Mouse (Mus musculus) embryonic facial prominence, embryonic 10.5 days (tissue): ENCODE data around the gene Asxl1. TPM values are rescaled to one million over a fixed set of nuclear protein-coding genes. Genes with fewer than 3 reads are reported as not detected.
"Not testable (repeated sequence)": the region's sequence is repeated elsewhere in the genome, so short reads cannot be mapped to it uniquely, and the experiment has no call there.

Experiments
- DNase-seq: peaks from one replicate; pipeline ENCODE4 v3.0.0-alpha.2; 2017; ENCODE audit warnings: low spot score
- H3K27ac ChIP-seq: fragments of 300-500 bp; sonication (generic); replicated peaks from 2 replicates; pipeline ENCODE4 v1.5.1; 2016; ENCODE audit warnings: mild to moderate bottlenecking
- H3K27me3 ChIP-seq: fragments of 300-500 bp; sonication (generic); replicated peaks from 2 replicates; pipeline ENCODE4 v1.6.1; 2016; ENCODE audit warnings: low read depth, mild to moderate bottlenecking; ENCODE audit not compliant: poor library complexity, severe bottlenecking
- H3K36me3 ChIP-seq: fragments of 300-500 bp; sonication (generic); replicated peaks from 2 replicates; pipeline ENCODE4 v1.6.1; 2016; ENCODE audit warnings: mild to moderate bottlenecking, moderate library complexity
- H3K4me1 ChIP-seq: fragments of 300-500 bp; sonication (generic); 2 replicates; pipeline ENCODE4 v1.6.1; 2016
- H3K4me3 ChIP-seq: fragments of 300-500 bp; sonication (generic); 2 replicates; pipeline ENCODE4 v1.5.1; 2016; ENCODE audit warnings: mild to moderate bottlenecking, moderate library complexity
- H3K9me3 ChIP-seq: fragments of 300-500 bp; sonication (generic); 2 replicates; pipeline ENCODE4 v1.6.1; 2016; ENCODE audit warnings: mild to moderate bottlenecking
- WGBS: fragments of 180-500 bp; shearing (Covaris S2); methylation state at CpG from one replicate; pipeline ENCODE4 v1.1.7; 2016; 5-methylcytosine and 5-hydroxymethylcytosine counted together
- polyA plus RNA-seq: library from polyadenylated mRNA; unstranded; fragments of >200 nt; fragmentation: Nextera tagmentation; extraction: Ambion mirVana; gene quantifications from 2 replicates; pipeline ENCODE4 v1.2.1, GENCODE M21; 2016

The Asxl1 gene
- polyA plus RNA-seq, 1 experiment from 2014 or later = 14.4 TPM

GRCm38 (mm10) chr2:153347183-153347781, 1.7 kb downstream of the Asxl1 start:
- Histone ChIP-seq H3K4me1 (peaks cover 41% of the 10 kb centered on the region), H3K27me3 (no peaks in the 10 kb centered on the region), H3K4me3 (peak overlapping the region; percentile 69), H3K36me3 (peaks cover 40% of the 10 kb centered on the region), H3K27ac (peak overlapping the region; percentile 96), H3K9me3 (no peaks in the 10 kb centered on the region)
- WGBS = 13% methylated on average over 9 of the region's 9 CpGs
- DNase-seq = no peak

- Histone ChIP-seq H3K36me3 (peaks cover 48% of the 10 kb centered on the region), H3K27me3 (no peaks in the 10 kb centered on the region), H3K9me3 (no peaks in the 10 kb centered on the region), H3K27ac (no peak overlapping the region), H3K4me1 (peaks cover 41% of the 10 kb centered on the region), H3K4me3 (peak overlapping the region; percentile 69)
- no peak for DNase-seq
- WGBS = 72% methylated on average over 6 of the region's 6 CpGs
Measured at GRCm38 (mm10) chr2:153348100-153348831, 2.6 kb downstream of the Asxl1 start.

GRCm38 (mm10) chr2:153350552-153351181, 5.0 kb downstream of the Asxl1 start:
- H3K4me3 ChIP-seq = peak overlapping the region; percentile 13; the same call in 1 of the 2 replicates
- no peak overlapping the region for H3K27ac ChIP-seq
- no peaks in the 10 kb centered on the region for H3K27me3 ChIP-seq
- H3K36me3 ChIP-seq = peaks cover 63% of the 10 kb centered on the region
- no peaks in the 10 kb centered on the region for H3K9me3 ChIP-seq
- WGBS = 57% methylated on average over 6 of the region's 6 CpGs
- peaks cover 35% of the 10 kb centered on the region for H3K4me1 ChIP-seq
- no peak for DNase-seq

GRCm38 (mm10) chr2:153354648-153355047, 9.0 kb downstream of the Asxl1 start:
- Histone ChIP-seq H3K27me3 (no peaks in the 10 kb centered on the region), H3K9me3 (no peaks in the 10 kb centered on the region), H3K27ac (no peak overlapping the region), H3K4me3 (no peak overlapping the region), H3K4me1 (peaks cover 15% of the 10 kb centered on the region), H3K36me3 (peaks cover 98% of the 10 kb centered on the region)
- 90% methylated on average over 2 of the region's 2 CpGs for WGBS
- DNase-seq = no peak

GRCm38 (mm10) chr2:153356784-153357183, 11.2 kb downstream of the Asxl1 start:
- Histone ChIP-seq H3K4me1 (no peaks in the 10 kb centered on the region), H3K9me3 (no peaks in the 10 kb centered on the region), H3K27ac (no peak overlapping the region), H3K27me3 (no peaks in the 10 kb centered on the region), H3K36me3 (peaks cover 98% of the 10 kb centered on the region), H3K4me3 (no peak overlapping the region)
- no peak for DNase-seq
- WGBS = 95% methylated on average over 4 of the region's 4 CpGs

- 86% methylated on average over 1 of the region's 1 CpGs for WGBS
- Histone ChIP-seq H3K4me1 (no peaks in the 10 kb centered on the region), H3K27ac (no peak overlapping the region), H3K36me3 (peaks cover 96% of the 10 kb centered on the region), H3K27me3 (no peaks in the 10 kb centered on the region), H3K9me3 (no peaks in the 10 kb centered on the region), H3K4me3 (no peak overlapping the region)
- DNase-seq = no peak
Measured at GRCm38 (mm10) chr2:153361101-153361710, 15.6 kb downstream of the Asxl1 start.

- 91% methylated on average over 14 of the region's 14 CpGs for WGBS
- H3K4me3 ChIP-seq, H3K9me3 ChIP-seq, H3K27ac ChIP-seq, H3K4me1 ChIP-seq, DNase-seq, H3K27me3 ChIP-seq: not testable (repeated sequence)
- H3K36me3 ChIP-seq = peaks cover 96% of the 10 kb centered on the region
Measured at GRCm38 (mm10) chr2:153364531-153364930, 18.9 kb downstream of the Asxl1 start.

- H3K27me3 ChIP-seq = no peaks in the 10 kb centered on the region
- no peaks in the 10 kb centered on the region for H3K4me1 ChIP-seq
- DNase-seq = no peak
- H3K9me3 ChIP-seq = no peaks in the 10 kb centered on the region
- no peak overlapping the region for H3K4me3 ChIP-seq
- no peak overlapping the region for H3K27ac ChIP-seq
- H3K36me3 ChIP-seq = peaks cover 73% of the 10 kb centered on the region
Measured at GRCm38 (mm10) chr2:153370871-153371270, 25.2 kb downstream of the Asxl1 start.

GRCm38 (mm10) chr2:153375380-153375779, 29.8 kb downstream of the Asxl1 start:
- H3K4me1 ChIP-seq = no peaks in the 10 kb centered on the region
- H3K9me3 ChIP-seq = no peaks in the 10 kb centered on the region
- DNase-seq = no peak
- H3K4me3 ChIP-seq = no peak overlapping the region
- H3K27ac ChIP-seq = no peak overlapping the region
- WGBS = 82% methylated on average over 2 of the region's 2 CpGs
- no peaks in the 10 kb centered on the region for H3K27me3 ChIP-seq
- peaks cover 63% of the 10 kb centered on the region for H3K36me3 ChIP-seq

GRCm38 (mm10) chr2:153380479-153380878, 34.9 kb downstream of the Asxl1 start:
- Histone ChIP-seq H3K27ac (no peak overlapping the region), H3K36me3 (peaks cover 82% of the 10 kb centered on the region), H3K4me3 (no peak overlapping the region), H3K4me1 (no peaks in the 10 kb centered on the region), H3K9me3 (no peaks in the 10 kb centered on the region), H3K27me3 (no peaks in the 10 kb centered on the region)
- DNase-seq = no peak
- WGBS = 99% methylated on average over 1 of the region's 1 CpGs

- no peak overlapping the region for H3K27ac ChIP-seq
- no peak overlapping the region for H3K4me3 ChIP-seq
- no peaks in the 10 kb centered on the region for H3K27me3 ChIP-seq
- H3K4me1 ChIP-seq = no peaks in the 10 kb centered on the region
- H3K36me3 ChIP-seq = peaks cover 93% of the 10 kb centered on the region
- peaks cover 9% of the 10 kb centered on the region; the same call in 1 of the 2 replicates for H3K9me3 ChIP-seq
- 93% methylated on average over 2 of the region's 2 CpGs for WGBS
- DNase-seq = no peak
Measured at GRCm38 (mm10) chr2:153389831-153390230, 44.2 kb downstream of the Asxl1 start.

- H3K36me3 ChIP-seq = peaks cover 97% of the 10 kb centered on the region
- 93% methylated on average over 10 of the region's 10 CpGs for WGBS
Measured at GRCm38 (mm10) chr2:153393045-153393444, 47.4 kb downstream of the Asxl1 start.

More at GRCm38 (mm10) chr2:153393045-153393444, 47.4 kb downstream of the Asxl1 start:
- no peak overlapping the region for H3K4me3 ChIP-seq
- no peak for DNase-seq
- H3K27ac ChIP-seq = no peak overlapping the region
- no peaks in the 10 kb centered on the region for H3K4me1 ChIP-seq
- H3K27me3 ChIP-seq = no peaks in the 10 kb centered on the region
- H3K9me3 ChIP-seq = peaks cover 9% of the 10 kb centered on the region; the same call in 1 of the 2 replicates
